Mouse (Mus musculus) layer of hippocampus, adult 9-10 months (tissue): ENCODE measurements at regions not wholly inside any gene's neighbourhood (a gene's known extent, or its start where the extent isn't known, plus 50 kb on each side); places are given as distances from the start of the nearest gene placed in this dataset.

Experiments used
- DNase-seq: peaks from one replicate; pipeline ENCODE4 v3.0.0; 2022; ENCODE audit warnings: low spot score

- no peak for DNase-seq
These were observed 116.4 kb upstream of the Map1b start for GRCm38 (mm10) chr13:99632706-99633105.

GRCm38 (mm10) chr13:99630800-99631199 lies 114.5 kb upstream of the Map1b start:
- no peak for DNase-seq

GRCm38 (mm10) chr13:99630356-99630755 lies 114.0 kb upstream of the Map1b start:
- DNase-seq, result no peak

- DNase-seq, result no peak
These were observed 108.9 kb upstream of the Map1b start for GRCm38 (mm10) chr13:99625196-99625595.

- DNase-seq, result no peak
These were observed 102.0 kb upstream of the Map1b start for GRCm38 (mm10) chr13:99618332-99618731.

GRCm38 (mm10) chr13:99617457-99617856 lies 101.1 kb upstream of the Map1b start:
- no peak for DNase-seq

- DNase-seq, result no peak
These were observed 95.6 kb upstream of the Map1b start for GRCm38 (mm10) chr13:99611715-99612494.

- DNase-seq, result no peak
These were observed 94.2 kb upstream of the Map1b start for GRCm38 (mm10) chr13:99610498-99610897.

GRCm38 (mm10) chr13:99609151-99610146 lies 93.1 kb upstream of the Map1b start:
- DNase-seq, result no peak

- DNase-seq, result no peak
These were observed 92.3 kb upstream of the Map1b start for GRCm38 (mm10) chr13:99608591-99608990.

GRCm38 (mm10) chr13:99607208-99607607 lies 90.9 kb upstream of the Map1b start:
- no peak for DNase-seq

- DNase-seq, result no peak
These were observed 90.3 kb upstream of the Map1b start for GRCm38 (mm10) chr13:99606606-99606990.

GRCm38 (mm10) chr13:99605866-99606605 lies 89.7 kb upstream of the Map1b start:
- no peak for DNase-seq

- no peak for DNase-seq
These were observed 81.6 kb upstream of the Map1b start for GRCm38 (mm10) chr13:99597891-99598290.

- DNase-seq, result no peak
These were observed 77.8 kb upstream of the Map1b start for GRCm38 (mm10) chr13:99593846-99594813.

GRCm38 (mm10) chr13:99593243-99593635 lies 76.9 kb upstream of the Map1b start:
- DNase-seq, result no peak

GRCm38 (mm10) chr13:99592596-99593242 lies 76.4 kb upstream of the Map1b start:
- DNase-seq, result no peak

GRCm38 (mm10) chr13:99588646-99589045 lies 72.3 kb upstream of the Map1b start:
- no peak for DNase-seq

- DNase-seq, result no peak
These were observed 67.5 kb upstream of the Map1b start for GRCm38 (mm10) chr13:99583841-99584240.

- no peak for DNase-seq
These were observed 64.0 kb upstream of the Map1b start for GRCm38 (mm10) chr13:99580296-99580695.
